Mouse (Mus musculus) urinary bladder, postnatal 4 days (tissue): ENCODE measurements around the gene Rhov.

ENCODE experiments used
- DNase-seq, 2 experiments: peaks; one replicate each; pipeline ENCODE4 v3.0.0; 2021 to 2022; ENCODE audit warnings: low spot score in 2 of 2

The Rhov gene

GRCm38 (mm10) chr2:119289014-119289416 lies 17.9 kb upstream of the Rhov start:
- no peak for DNase-seq

GRCm38 (mm10) chr2:119288270-119288882 lies 17.3 kb upstream of the Rhov start, which contains the start of gene Vps18:
Gene Vps18 (plus strand): TSS chr2:119288740.
- peak; percentile 95 to 99 for DNase-seq

GRCm38 (mm10) chr2:119287372-119287771 lies 16.3 kb upstream of the Rhov start:
- no peak for DNase-seq

- DNase-seq = no peak
These were observed 11.0 kb upstream of the Rhov start for GRCm38 (mm10) chr2:119281899-119282565.

- DNase-seq = no peak
These were observed 6.7 kb upstream of the Rhov start for GRCm38 (mm10) chr2:119277810-119278209.

- no peak for DNase-seq
These were observed 5.9 kb upstream of the Rhov start for GRCm38 (mm10) chr2:119276926-119277325.

GRCm38 (mm10) chr2:119274126-119274525 lies 3.1 kb upstream of the Rhov start:
- no peak for DNase-seq

- no peak for DNase-seq
These were observed 808 bp downstream of the Rhov start for GRCm38 (mm10) chr2:119270286-119270642.

- no peak for DNase-seq
These were observed 7.3 kb downstream of the Rhov start for GRCm38 (mm10) chr2:119263813-119264212.

- peak; percentile 47 to 65 for DNase-seq
These were observed 8.1 kb downstream of the Rhov start for GRCm38 (mm10) chr2:119262978-119263377.

GRCm38 (mm10) chr2:119261326-119261725 lies 9.7 kb downstream of the Rhov start:
- DNase-seq = no peak

GRCm38 (mm10) chr2:119260518-119260917 lies 10.6 kb downstream of the Rhov start:
- no peak for DNase-seq

GRCm38 (mm10) chr2:119254976-119255375 lies 16.1 kb downstream of the Rhov start:
- DNase-seq = no peak

- DNase-seq = peak; percentile 72 to 88
These were observed 20.1 kb downstream of the Rhov start for GRCm38 (mm10) chr2:119250826-119251478.

GRCm38 (mm10) chr2:119250377-119250776 lies 20.7 kb downstream of the Rhov start:
- DNase-seq = no peak

GRCm38 (mm10) chr2:119249592-119250061 lies 21.4 kb downstream of the Rhov start:
- DNase-seq = no peak

GRCm38 (mm10) chr2:119247904-119248303 lies 23.2 kb downstream of the Rhov start:
- no peak for DNase-seq

GRCm38 (mm10) chr2:119245246-119245645 lies 25.8 kb downstream of the Rhov start:
- no peak for DNase-seq

- DNase-seq = no peak
These were observed 28.5 kb downstream of the Rhov start for GRCm38 (mm10) chr2:119242548-119242947.

- DNase-seq = no peak
These were observed 30.3 kb downstream of the Rhov start for GRCm38 (mm10) chr2:119240819-119241186.

GRCm38 (mm10) chr2:119240075-119240818 lies 30.8 kb downstream of the Rhov start:
- no peak for DNase-seq

GRCm38 (mm10) chr2:119238671-119239070 lies 32.4 kb downstream of the Rhov start:
- DNase-seq = peak in 1 of 2 experiments; percentile 43
